Mouse (Mus musculus) natural killer cell, adult 2 months (primary cell): ENCODE measurements around the gene Fmn2.

ENCODE experiments used
- DNase-seq, 2 experiments: peaks; one replicate each; pipeline ENCODE4 v3.0.0; 2022; ENCODE audit warnings: low spot score in 2 of 2

The Fmn2 gene

GRCm38 (mm10) chr1:174659459-174660223, 158.0 kb downstream of the Fmn2 start:
- no peak for DNase-seq

GRCm38 (mm10) chr1:174665116-174665515, 163.5 kb downstream of the Fmn2 start:
- DNase-seq: no peak

- DNase-seq: no peak
Measured at GRCm38 (mm10) chr1:174669132-174669531, 167.5 kb downstream of the Fmn2 start.

- no peak for DNase-seq
Measured at GRCm38 (mm10) chr1:174670846-174671245, 169.2 kb downstream of the Fmn2 start.

- DNase-seq: no peak
Measured at GRCm38 (mm10) chr1:174674586-174674985, 173.0 kb downstream of the Fmn2 start.

GRCm38 (mm10) chr1:174675316-174675715, 173.7 kb downstream of the Fmn2 start:
- no peak for DNase-seq

- DNase-seq: no peak
Measured at GRCm38 (mm10) chr1:174676187-174676586, 174.6 kb downstream of the Fmn2 start.

- no peak for DNase-seq
Measured at GRCm38 (mm10) chr1:174677211-174677610, 175.6 kb downstream of the Fmn2 start.

- no peak for DNase-seq
Measured at GRCm38 (mm10) chr1:174689301-174689700, 187.7 kb downstream of the Fmn2 start.

- no peak for DNase-seq
Measured at GRCm38 (mm10) chr1:174700871-174701270, 199.2 kb downstream of the Fmn2 start.

GRCm38 (mm10) chr1:174701835-174702234, 200.2 kb downstream of the Fmn2 start:
- DNase-seq: no peak

GRCm38 (mm10) chr1:174703909-174704308, 202.3 kb downstream of the Fmn2 start:
- no peak for DNase-seq

GRCm38 (mm10) chr1:174719729-174720458, 218.3 kb downstream of the Fmn2 start:
- DNase-seq: no peak

- DNase-seq: no peak
Measured at GRCm38 (mm10) chr1:174728771-174729170, 227.1 kb downstream of the Fmn2 start.

- no peak for DNase-seq
Measured at GRCm38 (mm10) chr1:174732715-174733114, 231.1 kb downstream of the Fmn2 start.

GRCm38 (mm10) chr1:174738958-174739357, 237.3 kb downstream of the Fmn2 start:
- DNase-seq: no peak

GRCm38 (mm10) chr1:174742667-174743066, 241.0 kb downstream of the Fmn2 start:
- DNase-seq: no peak

GRCm38 (mm10) chr1:174748520-174748919, 246.9 kb downstream of the Fmn2 start:
- no peak for DNase-seq

- DNase-seq: no peak
Measured at GRCm38 (mm10) chr1:174750893-174751461, 249.4 kb downstream of the Fmn2 start.

GRCm38 (mm10) chr1:174759354-174759753, 257.7 kb downstream of the Fmn2 start:
- DNase-seq: no peak

- DNase-seq: no peak
Measured at GRCm38 (mm10) chr1:174765757-174766156, 264.1 kb downstream of the Fmn2 start.

GRCm38 (mm10) chr1:174766852-174767251, 265.2 kb downstream of the Fmn2 start:
- DNase-seq: no peak

- DNase-seq: no peak
Measured at GRCm38 (mm10) chr1:174771871-174772281, 270.3 kb downstream of the Fmn2 start.
